Mouse (Mus musculus) embryonic fibroblast, embryonic 13.5 days (primary cell): ENCODE data around the gene Klhl28. TPM values are rescaled to one million over a fixed set of nuclear protein-coding genes. Genes with fewer than 3 reads are reported as not detected.

ENCODE experiments used
- H3K27ac ChIP-seq: 2 replicates; pipeline ENCODE4 v1.5.1; 2012; ENCODE audit warnings: low read length, control low read depth, inconsistent platforms; ENCODE audit not compliant: insufficient read depth
- H3K4me1 ChIP-seq: 2 replicates; pipeline ENCODE4 v1.6.1; 2011; ENCODE audit warnings: low read length; ENCODE audit not compliant: control insufficient read depth, insufficient read depth
- H3K4me3 ChIP-seq: 2 replicates; pipeline ENCODE4 v1.5.1; 2011; ENCODE audit warnings: mild to moderate bottlenecking, control low read depth, low read length; ENCODE audit not compliant: insufficient read depth
- CTCF ChIP-seq: IDR thresholded peaks from 2 replicates; pipeline ENCODE4 v1.5.1; 2011; ENCODE audit warnings: mild to moderate bottlenecking, control low read depth, low read length, moderate library complexity, borderline replicate concordance; ENCODE audit not compliant: insufficient read depth
- POLR2A ChIP-seq: IDR thresholded peaks from 2 replicates; pipeline ENCODE4 v1.6.1; 2011; ENCODE audit warnings: low read depth, mild to moderate bottlenecking, control low read depth, low read length, moderate library complexity
- polyA plus RNA-seq: library from polyadenylated mRNA; stranded (reverse); fragments of >200 nt; gene quantifications from 2 replicates; pipeline ENCODE4 v1.2.4, GENCODE M21; 2011; ENCODE audit warnings: low read depth; ENCODE audit not compliant: missing spikeins, insufficient read length

Klhl28 gene
- polyA plus RNA-seq, 1 experiment = 13.0 TPM

- no peak overlapping the region for H3K27ac ChIP-seq
- TF ChIP-seq CTCF (no peak), POLR2A (no peak)
- peak overlapping the region; percentile 75 for H3K4me3 ChIP-seq
- H3K4me1 ChIP-seq = peaks cover 5% of the 10 kb centered on the region; the same call in 1 of the 2 replicates
Observed at GRCm38 (mm10) chr12:64966652-64967435, 1.5 kb upstream of the Klhl28 start.

- Histone ChIP-seq H3K4me1 (peaks cover 4% of the 10 kb centered on the region; the same call in 1 of the 2 replicates), H3K4me3 (peak overlapping the region; percentile 75), H3K27ac (peak overlapping the region; percentile 37)
- TF ChIP-seq CTCF = no peak
- TF ChIP-seq POLR2A = no peak
Observed at GRCm38 (mm10) chr12:64966101-64966631, 832 bp upstream of the Klhl28 start.

- Histone ChIP-seq H3K4me1 (peaks cover 2% of the 10 kb centered on the region; the same call in 1 of the 2 replicates), H3K27ac (no peak overlapping the region), H3K4me3 (peak overlapping the region; percentile 95)
- TF ChIP-seq CTCF (no peak), POLR2A (no peak)
Observed at GRCm38 (mm10) chr12:64964560-64964959, 774 bp downstream of the Klhl28 start.

- H3K27ac ChIP-seq = no peak overlapping the region
- TF ChIP-seq CTCF (no peak), POLR2A (no peak)
- H3K4me3 ChIP-seq = no peak overlapping the region
- H3K4me1 ChIP-seq = no peaks in the 10 kb centered on the region
Observed at GRCm38 (mm10) chr12:64937493-64937892, 27.8 kb downstream of the Klhl28 start.

GRCm38 (mm10) chr12:64917578-64918471 is 47.5 kb downstream of the Klhl28 start, which contains the start of gene Gm527:
Gene Gm527 (plus strand): TSS chr12:64917906.
- TF ChIP-seq POLR2A = peak; percentile 52; the same call in 1 of the 2 replicates
- no peak for TF ChIP-seq CTCF
- Histone ChIP-seq H3K27ac (no peak within 1 kb of the TSS), H3K4me3 (peak within 1 kb of the TSS; percentile 60), H3K4me1 (no peaks in the 10 kb centered on the region)

GRCm38 (mm10) chr12:64916735-64917134 is 48.6 kb downstream of the Klhl28 start:
- no peak overlapping the region for H3K27ac ChIP-seq
- no peaks in the 10 kb centered on the region for H3K4me1 ChIP-seq
- H3K4me3 ChIP-seq = no peak overlapping the region
- TF ChIP-seq CTCF (no peak), POLR2A (no peak)

GRCm38 (mm10) chr12:64912996-64913395 is 52.3 kb downstream of the Klhl28 start:
- H3K4me1 ChIP-seq = no peaks in the 10 kb centered on the region

GRCm38 (mm10) chr12:64903186-64903585 is 62.1 kb downstream of the Klhl28 start:
- Histone ChIP-seq H3K4me1 (peaks cover 6% of the 10 kb centered on the region; the same call in 1 of the 2 replicates), H3K4me3 (no peak overlapping the region), H3K27ac (no peak overlapping the region)
- TF ChIP-seq POLR2A = no peak
- no peak for TF ChIP-seq CTCF

More at GRCm38 (mm10) chr12:64912996-64913395, 52.3 kb downstream of the Klhl28 start:
- TF ChIP-seq POLR2A (no peak), CTCF (no peak)
- no peak overlapping the region for H3K27ac ChIP-seq
- H3K4me3 ChIP-seq = no peak overlapping the region

- no peak for TF ChIP-seq POLR2A
- no peak for TF ChIP-seq CTCF
- Histone ChIP-seq H3K4me3 (no peak overlapping the region), H3K4me1 (peaks cover 6% of the 10 kb centered on the region; the same call in 1 of the 2 replicates), H3K27ac (no peak overlapping the region)
Observed at GRCm38 (mm10) chr12:64902506-64902905, 62.8 kb downstream of the Klhl28 start.
